Mouse (Mus musculus) gastrocnemius, postnatal 25 days (tissue): ENCODE measurements around the gene Fam162a. TPM values are rescaled to one million over a fixed set of nuclear protein-coding genes. Genes with fewer than 3 reads are reported as not detected.
"Not testable (repeated sequence)": the region's sequence is repeated elsewhere in the genome, so short reads cannot be mapped to it uniquely, and the experiment has no call there.

Experiments
- DNase-seq: peaks from one replicate; pipeline ENCODE4 v3.0.0; 2022
- long read RNA-seq, 2 experiments: library from polyadenylated mRNA; stranded (forward); transcript quantifications; one replicate each; pipeline ENCODE4 v2.0.0; 2021
- total RNA-seq, 2 experiments: library from RNA; stranded (reverse); gene quantifications; 1 replicate in 1 of 2; 2 replicates in 1 of 2; pipeline ENCODE4 v1.2.3; 2021

Gene Fam162a
- 100 to 1,000 TPM; 115 to 131 TPM for total RNA-seq
- long read RNA-seq, experiment 1, transcript Fam162a-201 (5 exons, 718 nt) = major isoform, 202 of 214 reads
- long read RNA-seq, experiment 1, partial matches to known transcripts = 3 of 214 reads
- long read RNA-seq, experiment 1, other reads (novel, unspliced or antisense) = 9 of 214 reads
- long read RNA-seq, experiment 2, transcript Fam162a-201 (5 exons, 718 nt) = major isoform, 137 of 145 reads
- long read RNA-seq, experiment 2, partial matches to known transcripts = 5 of 145 reads
- long read RNA-seq, experiment 2, other reads (novel, unspliced or antisense) = 3 of 145 reads

DNA sequence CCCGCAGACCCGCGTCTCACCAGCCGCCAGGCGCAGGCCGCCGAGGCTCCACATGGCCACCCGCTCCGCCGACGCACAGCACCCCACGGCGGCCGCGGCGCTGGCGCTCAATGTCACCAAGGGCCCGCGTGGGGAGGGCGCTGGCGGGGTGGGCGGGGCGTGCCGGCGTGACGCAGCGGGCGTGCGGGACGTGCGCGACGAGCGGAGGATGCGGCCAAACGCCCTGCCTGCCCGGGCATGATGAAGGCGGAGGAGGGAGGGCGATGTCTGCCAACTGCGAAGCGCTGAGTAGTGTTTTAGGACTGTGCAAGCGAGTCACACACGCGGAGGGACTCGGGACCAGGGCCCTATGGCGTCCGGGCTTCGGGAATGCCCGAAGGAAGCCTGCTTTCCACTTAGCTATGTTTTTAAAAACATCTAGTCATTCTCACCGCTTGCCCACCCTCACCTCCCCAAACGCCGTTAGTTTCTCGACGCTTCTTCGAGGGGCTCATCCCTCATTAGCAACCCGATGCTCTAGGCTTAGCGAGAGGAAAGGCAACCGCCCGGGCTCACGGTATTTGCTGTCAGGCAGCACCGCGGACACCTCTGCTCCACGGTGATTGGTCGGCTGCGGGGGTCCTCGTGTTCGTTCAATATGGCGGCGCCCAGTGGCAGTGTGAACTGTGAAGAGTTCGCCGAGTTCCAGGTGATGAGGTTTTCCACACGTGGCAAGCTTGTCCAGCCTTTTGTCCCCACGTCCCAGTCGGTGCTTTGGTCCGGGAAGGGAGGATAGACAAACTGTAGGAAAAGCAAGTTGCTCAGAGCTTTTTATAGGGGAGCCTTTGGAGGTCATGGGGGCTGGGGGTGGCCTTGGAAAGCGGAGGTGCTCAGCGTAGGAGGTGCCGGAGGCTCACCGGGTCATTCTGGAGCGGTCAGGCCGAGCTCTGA is at the start of gene Fam162a, which contains the start of gene Ccdc58:
TSS of gene Fam162a (minus strand) at position 145 of the 930 bp plus-strand sequence.
TSS of gene Ccdc58 (plus strand) at position 236 of the 930 bp plus-strand sequence.
- DNase-seq = peak; percentile 93

GRCm38 (mm10) chr16:36115751-36116150 is 44.4 kb upstream of the Fam162a start:
- not testable (repeated sequence) for DNase-seq

GRCm38 (mm10) chr16:36111486-36111885 is 40.1 kb upstream of the Fam162a start:
- DNase-seq = not testable (repeated sequence)

DNA sequence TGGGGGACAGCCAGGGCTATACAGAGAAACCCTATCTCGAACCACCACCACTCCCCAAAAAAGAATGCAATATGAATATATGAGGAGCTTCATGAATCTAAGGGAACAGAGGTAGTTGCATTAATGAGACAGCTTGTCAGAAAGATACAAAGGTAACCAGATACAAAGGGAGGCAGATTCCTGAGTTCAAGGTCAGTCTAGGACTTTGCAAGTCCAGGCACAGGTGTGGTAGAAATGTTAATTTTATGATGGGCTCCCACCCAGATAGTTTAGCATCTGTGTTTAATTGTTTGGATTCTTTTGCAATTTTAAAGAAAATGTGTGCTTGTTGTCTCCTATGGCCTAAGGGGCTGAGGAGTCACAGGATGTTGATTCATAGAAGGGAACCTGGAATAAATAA is 30.8 kb upstream of the Fam162a start:
- no peak for DNase-seq

- DNase-seq = no peak
Measured at GRCm38 (mm10) chr16:36101526-36101925, 30.1 kb upstream of the Fam162a start.

DNA sequence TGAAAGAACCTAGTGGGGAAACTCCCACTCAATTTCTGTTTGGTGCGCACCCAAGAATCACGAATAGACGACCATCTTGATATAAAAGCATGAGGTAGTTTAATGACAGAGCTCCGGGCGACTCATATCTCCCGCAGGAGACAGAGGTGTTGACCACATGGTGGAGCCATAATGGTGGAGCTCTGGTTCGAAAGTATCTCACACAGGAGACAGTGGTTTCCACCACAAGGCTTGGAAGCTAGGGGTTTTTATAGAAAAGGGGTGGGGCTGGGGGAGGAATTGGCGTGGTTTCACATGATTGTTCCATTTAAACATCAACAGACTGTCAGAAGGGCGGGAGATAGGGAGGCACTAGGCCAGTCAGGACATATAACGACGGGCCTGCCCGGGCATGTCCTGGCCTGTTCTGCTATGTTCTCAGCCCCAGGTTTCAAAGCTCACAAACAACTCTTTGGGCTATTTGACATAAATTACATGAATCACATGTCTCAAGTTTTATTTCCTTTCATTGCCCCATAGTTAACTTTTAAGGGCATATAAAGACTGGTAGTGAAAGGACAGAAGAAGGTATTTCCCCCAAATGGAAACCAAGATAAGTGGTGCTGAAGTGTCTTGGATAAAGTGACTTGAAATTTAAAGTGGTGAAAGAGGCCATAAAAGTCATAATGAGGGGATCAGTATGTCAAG is 26.6 kb upstream of the Fam162a start:
- not testable (repeated sequence) for DNase-seq

DNA sequence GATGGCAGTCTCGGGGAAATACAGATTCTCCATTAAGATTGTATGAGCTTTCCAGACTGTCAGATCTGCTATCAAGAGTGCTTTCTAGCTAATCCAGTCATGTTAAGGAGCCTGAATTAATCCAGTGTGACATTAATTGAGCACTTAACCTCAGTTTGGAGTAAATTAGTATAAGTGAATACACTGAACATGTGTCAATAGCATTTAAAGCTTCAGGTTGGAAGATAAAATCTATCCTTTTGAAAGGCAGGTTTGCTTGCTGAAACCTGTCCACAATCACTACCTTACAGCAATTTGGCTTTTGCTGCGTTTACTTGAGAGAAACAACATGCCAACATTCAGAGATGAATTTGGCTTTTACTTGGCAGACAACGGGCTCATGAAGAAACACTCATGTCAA is 22.7 kb upstream of the Fam162a start:
- no peak for DNase-seq

GRCm38 (mm10) chr16:36090785-36091509 is 19.6 kb upstream of the Fam162a start:
- no peak for DNase-seq

GRCm38 (mm10) chr16:36089850-36090616 is 18.6 kb upstream of the Fam162a start:
- DNase-seq = no peak

- DNase-seq = no peak
Measured at GRCm38 (mm10) chr16:36089065-36089464, 17.7 kb upstream of the Fam162a start.

DNA sequence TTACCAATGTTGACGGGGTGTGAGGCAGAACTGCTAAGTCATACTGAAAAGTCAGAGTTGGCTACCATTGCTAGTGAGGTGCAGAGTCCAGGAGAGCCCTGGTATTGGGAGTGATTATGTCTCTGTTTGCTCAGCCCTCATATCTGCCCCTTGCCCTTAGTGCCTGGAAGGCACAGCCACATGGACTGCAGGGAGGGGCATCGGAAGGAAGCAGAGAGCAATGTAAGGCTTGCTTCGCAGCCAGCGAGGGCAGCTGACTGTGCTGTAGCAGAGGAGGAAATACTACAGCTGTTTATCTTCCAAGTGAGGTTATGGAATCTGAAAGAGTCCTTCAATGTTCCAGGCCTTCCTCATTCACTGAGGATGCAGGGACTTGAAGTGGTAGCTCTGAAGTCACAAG is 16.5 kb upstream of the Fam162a start:
- no peak for DNase-seq

DNA sequence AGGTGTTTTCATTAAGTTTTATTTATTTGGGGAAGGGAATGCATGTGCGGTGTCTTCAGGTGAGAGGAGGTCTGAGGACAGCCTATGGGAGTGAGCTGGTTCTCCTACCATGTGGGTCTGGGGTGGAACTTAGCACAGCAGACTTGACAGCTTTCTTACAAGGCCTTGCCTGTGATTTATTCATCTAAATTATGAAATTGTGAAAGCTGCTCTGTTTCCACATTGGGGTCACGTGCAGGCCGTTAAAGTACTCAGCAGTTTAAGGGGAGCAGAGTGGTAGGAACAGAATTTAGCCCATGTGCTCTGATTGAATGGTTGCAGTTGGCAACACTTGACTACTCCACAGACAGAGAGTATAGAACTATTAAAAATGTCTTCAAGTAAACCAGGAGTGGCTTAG is 8.5 kb upstream of the Fam162a start:
- DNase-seq = no peak

DNA sequence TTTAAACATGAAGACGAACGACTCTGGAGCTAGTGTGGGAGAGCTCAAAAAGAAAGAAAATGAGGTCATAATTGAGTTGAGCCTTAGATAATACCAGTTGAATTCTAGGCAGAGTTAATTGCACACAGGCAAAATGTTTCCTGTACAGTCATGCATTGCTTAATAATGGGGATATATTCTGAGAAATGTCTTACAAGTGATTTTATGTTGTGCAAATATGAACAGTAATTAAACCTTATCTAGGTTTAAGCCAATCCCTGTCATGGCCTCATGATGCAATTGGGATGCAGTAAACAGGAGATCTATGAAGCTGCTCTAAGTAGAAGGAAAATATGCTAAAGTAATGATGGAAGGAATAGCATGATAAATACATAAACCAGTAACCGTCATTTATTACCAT is 3.4 kb upstream of the Fam162a start:
- no peak for DNase-seq

- DNase-seq = no peak
Measured at GRCm38 (mm10) chr16:36072410-36073011, 1.1 kb upstream of the Fam162a start.

GRCm38 (mm10) chr16:36071071-36071449 is 334 bp downstream of the Fam162a start:
- DNase-seq = no peak

DNA sequence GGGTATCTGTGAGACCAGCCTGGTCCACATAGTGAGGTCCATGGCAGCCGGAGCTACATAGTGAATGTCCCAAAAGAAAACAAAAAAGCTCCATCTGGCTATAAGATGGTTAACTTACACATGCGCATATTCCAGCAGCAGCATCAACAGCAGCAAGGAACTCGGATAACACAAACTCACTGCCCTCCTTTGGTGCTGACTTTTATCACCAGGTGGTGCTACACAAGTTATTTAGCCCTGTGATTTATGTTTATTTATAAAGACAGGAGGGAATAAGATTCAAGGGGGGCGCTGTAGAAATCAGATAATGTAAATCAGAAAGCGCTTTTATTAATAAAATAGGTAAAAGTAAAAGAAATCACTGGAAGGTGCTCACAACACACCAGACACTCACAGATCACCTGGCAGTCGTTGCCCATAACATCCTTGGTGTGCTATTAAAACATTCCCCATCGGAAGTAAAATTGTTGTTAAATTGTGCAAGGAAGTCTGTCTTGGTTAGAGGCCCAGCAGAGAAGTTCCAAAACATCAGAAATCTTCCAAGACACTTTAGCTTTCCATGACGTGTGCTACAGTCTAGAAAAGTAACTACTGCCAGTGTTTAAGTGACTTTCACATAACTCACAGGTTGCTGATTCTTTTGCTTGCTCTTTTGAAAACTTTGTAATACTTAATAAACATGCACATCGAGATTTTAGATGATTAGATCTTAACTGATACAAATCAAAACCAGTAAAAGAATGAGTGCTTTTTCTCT is 1.4 kb downstream of the Fam162a start:
- DNase-seq = no peak

DNA sequence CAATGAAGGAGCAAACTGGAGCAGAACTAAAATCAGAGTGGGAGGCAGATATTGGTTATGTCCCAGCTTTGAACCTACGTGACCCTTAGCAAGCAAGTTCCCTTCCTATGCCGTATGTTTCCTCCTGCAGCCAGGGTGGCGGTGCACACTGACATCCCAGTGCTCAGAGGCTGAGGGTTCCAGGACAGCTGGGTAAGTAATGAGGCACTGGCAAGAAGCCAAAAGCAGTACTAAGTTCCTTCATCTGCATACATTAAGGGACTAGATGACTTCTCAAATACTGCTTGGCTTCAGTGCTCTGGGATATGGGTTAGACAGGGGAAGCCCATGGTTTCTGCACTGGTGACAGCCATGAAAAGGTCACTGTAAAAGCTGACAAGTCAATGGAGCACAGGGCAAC is 3.0 kb downstream of the Fam162a start:
- DNase-seq = no peak

GRCm38 (mm10) chr16:36067694-36068093 is 3.7 kb downstream of the Fam162a start:
- no peak for DNase-seq

DNA sequence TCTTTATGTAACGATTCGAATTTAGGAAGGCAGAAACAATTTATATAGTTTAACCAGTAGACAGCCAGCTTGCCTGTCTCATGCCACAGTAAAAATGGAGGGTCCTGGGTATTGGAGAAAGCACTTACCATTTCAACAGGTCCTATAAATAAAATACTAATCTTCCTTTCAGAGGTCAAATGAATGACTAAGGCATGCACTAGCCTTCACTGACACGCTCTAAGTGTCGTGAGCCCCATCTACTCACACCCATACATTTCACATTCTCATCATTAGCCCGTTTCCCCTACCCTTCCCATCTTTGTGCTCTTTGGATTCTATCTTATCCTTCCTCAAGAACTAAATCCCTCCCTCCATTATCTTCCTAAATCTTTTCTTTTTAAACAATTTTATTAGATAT is 6.5 kb downstream of the Fam162a start:
- DNase-seq = no peak

- DNase-seq = peak; percentile 15
Measured at GRCm38 (mm10) chr16:36063315-36063714, 8.1 kb downstream of the Fam162a start.
